Mouse (Mus musculus): ENCODE results near the gene Srrm3. TPM values are rescaled to one million over a fixed set of nuclear protein-coding genes. Genes with fewer than 3 reads are reported as not detected.

Gene Srrm3
- polyA plus RNA-seq, 1 experiment from 2014 or later = 0.32 TPM

DNA sequence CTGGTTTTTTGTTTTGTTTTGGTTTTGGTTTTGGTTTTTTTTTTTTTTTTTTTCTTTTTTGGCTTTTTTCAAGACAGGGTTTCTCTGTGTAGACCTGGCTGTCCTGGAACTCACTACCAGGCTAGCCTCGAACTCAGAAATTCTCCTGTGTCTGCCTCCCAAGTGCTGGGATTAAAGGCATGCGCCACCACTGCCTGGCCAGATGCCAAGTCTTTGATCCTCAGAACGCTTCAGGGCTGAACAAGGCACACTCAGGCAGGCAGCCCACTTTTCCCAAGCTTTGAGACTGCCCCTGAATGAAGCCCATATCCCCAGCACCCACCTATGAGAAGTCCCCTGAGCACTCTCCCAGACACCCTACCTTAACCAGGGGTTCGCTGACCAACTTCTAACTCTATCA lies 93.1 kb downstream of the Srrm3 start:
- no peak overlapping the region for H3K4me2 ChIP-seq
- no peaks in the 10 kb centered on the region for H3K9me3 ChIP-seq
- no peak overlapping the region for H3K4me3 ChIP-seq
- H3K36me3 ChIP-seq = no peaks in the 10 kb centered on the region
- H3K4me1 ChIP-seq = peaks cover 17% of the 10 kb centered on the region; the same call in 1 of the 2 replicates
- H3K9ac ChIP-seq = no peak overlapping the region
- H3K27me3 ChIP-seq = no peaks in the 10 kb centered on the region
- no peak overlapping the region for H3K27ac ChIP-seq
- ATAC-seq (ENCODE audit: insufficient number of reproducible peaks, low FRiP score, low TSS enrichment, low read depth) = no peak
- WGBS = 42% methylated on average over 4 of the region's 4 CpGs

DNA sequence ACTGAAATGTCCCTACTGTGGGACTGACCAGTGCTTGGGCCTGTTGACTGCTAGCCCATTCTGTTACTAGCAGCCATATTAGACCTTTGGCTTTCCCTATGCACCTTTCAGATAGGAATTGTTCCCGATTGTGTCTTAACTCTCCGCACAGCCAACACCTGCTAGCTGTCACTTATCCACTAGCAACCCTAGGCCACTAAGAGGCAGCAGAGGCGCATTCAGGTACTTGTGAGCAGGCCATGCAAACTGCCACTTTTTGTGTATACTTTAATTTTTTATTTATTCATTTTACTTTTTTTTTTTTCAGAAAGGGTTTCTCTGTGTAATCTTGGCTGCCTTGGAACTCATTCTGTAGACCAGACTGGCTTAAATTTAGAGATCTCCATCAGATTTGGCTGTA lies 94.0 kb downstream of the Srrm3 start:
- no peak overlapping the region for H3K4me3 ChIP-seq
- no peaks in the 10 kb centered on the region for H3K36me3 ChIP-seq
- H3K9me3 ChIP-seq = no peaks in the 10 kb centered on the region
- H3K9ac ChIP-seq = no peak overlapping the region
- WGBS = 84% methylated on average over 3 of the region's 3 CpGs
- H3K4me2 ChIP-seq = no peak overlapping the region
- H3K4me1 ChIP-seq = peaks cover 20% of the 10 kb centered on the region
- H3K27me3 ChIP-seq = no peaks in the 10 kb centered on the region
- H3K27ac ChIP-seq = no peak overlapping the region
- ATAC-seq (ENCODE audit: insufficient number of reproducible peaks, low FRiP score, low TSS enrichment, low read depth) = no peak

GRCm38 (mm10) chr5:135901354-135902095 lies 94.8 kb downstream of the Srrm3 start:
- H3K27ac ChIP-seq = no peak overlapping the region
- H3K27me3 ChIP-seq = no peaks in the 10 kb centered on the region
- no peaks in the 10 kb centered on the region for H3K9me3 ChIP-seq
- H3K4me3 ChIP-seq = no peak overlapping the region
- H3K4me1 ChIP-seq = peaks cover 26% of the 10 kb centered on the region
- H3K36me3 ChIP-seq = 0 out of 2 replicates have a peak, but pooled peaks cover 1% of the 10 kb centered on the region
- H3K4me2 ChIP-seq = no peak overlapping the region
- H3K9ac ChIP-seq = no peak overlapping the region
- no peak for ATAC-seq (ENCODE audit: insufficient number of reproducible peaks, low FRiP score, low TSS enrichment, low read depth)
- WGBS = 62% methylated on average over 6 of the region's 6 CpGs

GRCm38 (mm10) chr5:135903058-135903457 lies 96.4 kb downstream of the Srrm3 start:
- ATAC-seq (ENCODE audit: insufficient number of reproducible peaks, low FRiP score, low TSS enrichment, low read depth) = no peak
- Histone ChIP-seq H3K9me3 (no peaks in the 10 kb centered on the region), H3K36me3 (peaks cover 15% of the 10 kb centered on the region), H3K4me2 (peak overlapping the region; percentile 82), H3K27ac (0 out of 2 replicates have a peak overlapping the region, but pooled peaks have one; percentile 3), H3K9ac (0 out of 2 replicates have a peak overlapping the region, but pooled peaks have one; percentile 21), H3K4me1 (peaks cover 33% of the 10 kb centered on the region), H3K27me3 (no peaks in the 10 kb centered on the region), H3K4me3 (peak overlapping the region; percentile 40)
- WGBS = 25% methylated on average over 7 of the region's 7 CpGs

- Histone ChIP-seq H3K9me3 (no peaks in the 10 kb centered on the region), H3K27ac (peak overlapping the region; percentile 71), H3K27me3 (no peaks in the 10 kb centered on the region), H3K4me2 (peak overlapping the region; percentile 82), H3K4me3 (peak overlapping the region; percentile 40), H3K36me3 (peaks cover 16% of the 10 kb centered on the region), H3K4me1 (peaks cover 33% of the 10 kb centered on the region), H3K9ac (peak overlapping the region; percentile 35; the same call in 1 of the 2 replicates)
- ATAC-seq (ENCODE audit: insufficient number of reproducible peaks, low FRiP score, low TSS enrichment, low read depth) = peak; percentile 89
- WGBS = under 1% methylated on average over 30 of the region's 30 CpGs
Observed at GRCm38 (mm10) chr5:135903551-135904151, 97.0 kb downstream of the Srrm3 start.

- ATAC-seq (ENCODE audit: insufficient number of reproducible peaks, low FRiP score, low TSS enrichment, low read depth) = no peak
- H3K9me3 ChIP-seq = no peaks in the 10 kb centered on the region
- no peaks in the 10 kb centered on the region for H3K27me3 ChIP-seq
- 66% methylated on average over 5 of the region's 5 CpGs for WGBS
- no peak overlapping the region for H3K9ac ChIP-seq
- peaks cover 33% of the 10 kb centered on the region for H3K4me1 ChIP-seq
- H3K4me2 ChIP-seq = peak overlapping the region; percentile 82; the same call in 1 of the 2 replicates
- H3K36me3 ChIP-seq = peaks cover 21% of the 10 kb centered on the region
- H3K27ac ChIP-seq = no peak overlapping the region
- peak overlapping the region; percentile 40 for H3K4me3 ChIP-seq
Observed at GRCm38 (mm10) chr5:135904259-135904658, 97.6 kb downstream of the Srrm3 start.

DNA sequence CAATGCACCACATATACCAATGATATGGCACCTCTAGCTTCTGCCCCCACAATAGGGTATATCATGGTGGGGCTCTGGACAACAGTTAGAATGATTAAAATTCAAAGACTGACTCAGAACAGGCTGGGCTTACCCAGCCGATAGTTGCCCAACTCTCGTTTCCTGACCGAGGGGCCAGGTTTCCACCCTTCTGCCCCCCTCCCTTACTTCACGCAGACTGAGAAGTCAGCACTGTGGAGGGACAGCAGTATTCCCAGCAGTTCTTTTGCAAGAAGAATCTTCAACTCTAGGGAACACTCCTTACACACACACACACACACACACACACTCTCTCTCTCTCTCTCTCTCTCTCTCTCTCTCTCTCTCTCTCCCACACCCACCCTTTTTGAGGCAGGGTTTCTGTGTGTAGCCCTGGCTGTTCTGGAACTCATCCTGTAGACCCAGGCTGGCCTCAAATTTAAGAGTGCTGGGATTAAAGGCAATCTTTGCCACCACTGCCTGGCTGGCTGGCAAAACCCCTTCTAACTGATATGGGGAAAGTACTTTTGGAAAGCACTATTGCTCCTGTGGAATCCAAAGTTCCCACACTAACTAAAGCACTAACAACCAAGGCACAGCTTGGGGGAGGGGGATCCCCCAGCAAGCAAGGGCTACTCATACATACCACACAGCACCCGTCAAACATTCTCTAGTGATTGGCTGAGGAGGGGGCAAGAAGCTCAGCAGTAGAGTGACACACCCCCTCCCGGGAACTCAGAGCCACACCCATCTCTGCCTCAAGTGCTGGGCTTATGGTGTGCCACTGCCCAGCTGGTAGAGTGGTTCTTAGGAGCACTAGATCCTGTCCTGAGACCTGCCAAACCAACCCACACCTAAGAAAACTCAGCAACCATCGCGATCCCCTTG lies 98.9 kb downstream of the Srrm3 start:
- H3K4me3 ChIP-seq = no peak overlapping the region
- H3K27me3 ChIP-seq = no peaks in the 10 kb centered on the region
- H3K9me3 ChIP-seq = no peaks in the 10 kb centered on the region
- peaks cover 33% of the 10 kb centered on the region for H3K4me1 ChIP-seq
- WGBS = 60% methylated on average over 8 of the region's 8 CpGs
- H3K27ac ChIP-seq = 0 out of 2 replicates have a peak overlapping the region, but pooled peaks have one; percentile 2
- no peak overlapping the region for H3K9ac ChIP-seq
- H3K4me2 ChIP-seq = no peak overlapping the region
- ATAC-seq (ENCODE audit: insufficient number of reproducible peaks, low FRiP score, low TSS enrichment, low read depth) = no peak
- peaks cover 34% of the 10 kb centered on the region for H3K36me3 ChIP-seq

- Histone ChIP-seq H3K4me1 (peaks cover 33% of the 10 kb centered on the region), H3K27me3 (no peaks in the 10 kb centered on the region), H3K36me3 (peaks cover 47% of the 10 kb centered on the region), H3K9me3 (no peaks in the 10 kb centered on the region), H3K4me3 (no peak overlapping the region), H3K9ac (no peak overlapping the region), H3K27ac (peak overlapping the region; percentile 47), H3K4me2 (no peak overlapping the region)
- no peak for ATAC-seq (ENCODE audit: insufficient number of reproducible peaks, low FRiP score, low TSS enrichment, low read depth)
- 85% methylated on average over 4 of the region's 4 CpGs for WGBS
Observed at GRCm38 (mm10) chr5:135906846-135907245, 100.2 kb downstream of the Srrm3 start.

GRCm38 (mm10) chr5:135907256-135907655 lies 100.6 kb downstream of the Srrm3 start:
- ATAC-seq (ENCODE audit: insufficient number of reproducible peaks, low FRiP score, low TSS enrichment, low read depth) = no peak
- 72% methylated on average over 13 of the region's 13 CpGs for WGBS
- H3K9me3 ChIP-seq = no peaks in the 10 kb centered on the region
- H3K9ac ChIP-seq = no peak overlapping the region
- no peak overlapping the region for H3K4me2 ChIP-seq
- H3K4me1 ChIP-seq = peaks cover 34% of the 10 kb centered on the region
- H3K4me3 ChIP-seq = no peak overlapping the region
- peak overlapping the region; percentile 47 for H3K27ac ChIP-seq
- no peaks in the 10 kb centered on the region for H3K27me3 ChIP-seq
- peaks cover 48% of the 10 kb centered on the region for H3K36me3 ChIP-seq

DNA sequence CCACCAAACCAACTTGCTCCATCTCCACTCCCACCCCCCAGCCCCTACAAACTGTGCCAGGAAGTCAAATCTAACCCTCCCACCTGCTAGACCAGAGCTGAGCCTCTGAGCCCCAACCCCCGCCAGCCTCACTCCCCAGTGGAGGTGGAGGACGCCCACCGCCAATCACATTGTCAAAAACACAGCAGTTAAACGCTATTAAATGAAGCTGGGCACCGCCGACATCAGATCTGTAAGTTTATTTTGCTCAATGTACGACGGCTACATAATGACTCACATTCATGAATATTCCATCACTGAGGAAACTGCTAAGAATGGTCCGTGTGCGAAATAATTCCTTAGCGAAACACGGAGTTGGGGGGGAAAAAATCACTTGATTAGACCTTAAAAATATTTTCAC lies 101.5 kb downstream of the Srrm3 start:
- Histone ChIP-seq H3K4me1 (peaks cover 35% of the 10 kb centered on the region), H3K4me3 (no peak overlapping the region), H3K27me3 (no peaks in the 10 kb centered on the region), H3K36me3 (peaks cover 48% of the 10 kb centered on the region), H3K4me2 (no peak overlapping the region), H3K9ac (no peak overlapping the region), H3K9me3 (no peaks in the 10 kb centered on the region), H3K27ac (no peak overlapping the region)
- 82% methylated on average over 12 of the region's 12 CpGs for WGBS
- ATAC-seq (ENCODE audit: insufficient number of reproducible peaks, low FRiP score, low TSS enrichment, low read depth) = no peak

GRCm38 (mm10) chr5:135908989-135909388 lies 102.3 kb downstream of the Srrm3 start:
- Histone ChIP-seq H3K36me3 (peaks cover 53% of the 10 kb centered on the region), H3K9me3 (no peaks in the 10 kb centered on the region), H3K4me2 (no peak overlapping the region), H3K9ac (no peak overlapping the region), H3K27ac (no peak overlapping the region), H3K4me3 (no peak overlapping the region), H3K27me3 (no peaks in the 10 kb centered on the region), H3K4me1 (peaks cover 28% of the 10 kb centered on the region)
- ATAC-seq (ENCODE audit: insufficient number of reproducible peaks, low FRiP score, low TSS enrichment, low read depth) = no peak
- WGBS = 93% methylated on average over 16 of the region's 16 CpGs

Data from limb, embryonic 15.5 days (tissue).